Mouse (Mus musculus): ENCODE results near the gene Cfd. TPM values are rescaled to one million over a fixed set of nuclear protein-coding genes. Genes with fewer than 3 reads are reported as not detected.
A peak's percentile ranks its signal among the peaks of the same experiment; 100 is the strongest.

Cfd gene
- total RNA-seq, 1 experiment from 2014 or later = not detected

GRCm38 (mm10) chr10:79940749-79941148 lies 50.1 kb downstream of the Cfd start:
- ATAC-seq (replicated peaks; ENCODE audit: insufficient number of reproducible peaks, low FRiP score, low TSS enrichment, poor library complexity, severe bottlenecking) = peak; percentile 73

Other genes with a start within 250 kb of the Cfd start
- not detected in 3 replicates for gene Odf3l2, start 245.1 kb upstream of the Cfd start, total RNA-seq (2017)
- not detected in 3 replicates for gene Madcam1, start 226.3 kb upstream of the Cfd start, total RNA-seq (2017)
- 8.9 to 28.4 TPM (median 25.4 TPM) in 3 replicates for gene Tpgs1, start 221.5 kb upstream of the Cfd start, total RNA-seq (2017)
- gene Cdc34, start 208.7 kb upstream of the Cfd start, total RNA-seq (2017) = 76.0 to 109 TPM (median 89.7 TPM) in 3 replicates
- gene Gzmm, start 201.8 kb upstream of the Cfd start, total RNA-seq (2017) = 0.29 to 17.0 TPM (median 3.0 TPM) in 3 replicates
- 158 to 185 TPM (median 179 TPM) in 3 replicates for gene Bsg, start 186.4 kb upstream of the Cfd start, total RNA-seq (2017)
- gene Hcn2, start 174.2 kb upstream of the Cfd start, total RNA-seq (2017) = not detected in 3 replicates
- gene Polrmt, start 144.3 kb upstream of the Cfd start, total RNA-seq (2017) = 8.3 to 15.9 TPM (median 10.4 TPM) in 3 replicates
- gene Fgf22, start 135.8 kb upstream of the Cfd start, total RNA-seq (2017) = not detected in 3 replicates
- gene Rnf126, start 123.9 kb upstream of the Cfd start, total RNA-seq (2017) = 3.5 to 18.0 TPM (median 8.8 TPM) in 3 replicates
- gene Fstl3, start 113.6 kb upstream of the Cfd start, total RNA-seq (2017) = 1.3 to 3.3 TPM (median 2.0 TPM) in 3 replicates
- 0.21 to 2.1 TPM in 2 of 3 replicates, not detected in the other for gene Prss57, start 99.9 kb upstream of the Cfd start, total RNA-seq (2017)
- 21.3 to 30.9 TPM (median 27.0 TPM) in 3 replicates for gene Palm, start 97.3 kb upstream of the Cfd start, total RNA-seq (2017)
- not detected in 3 replicates for gene Misp, start 69.9 kb upstream of the Cfd start, total RNA-seq (2017)
- 55.7 to 124 TPM (median 78.8 TPM) in 3 replicates for gene Ptbp1, start 36.4 kb upstream of the Cfd start, total RNA-seq (2017)
- not detected in 3 replicates for gene Prtn3, start 16.4 kb upstream of the Cfd start, total RNA-seq (2017)
- 0.95 TPM in 1 of 3 replicates, not detected in the others for gene Plppr3, start 16.2 kb upstream of the Cfd start, total RNA-seq (2017)
- not detected in 3 replicates for gene Elane, start 4.6 kb upstream of the Cfd start, total RNA-seq (2017)
- gene Med16, start 18.1 kb downstream of the Cfd start, total RNA-seq (2017) = 13.3 to 16.8 TPM (median 13.3 TPM) in 3 replicates
- not detected in 3 replicates for gene Gm26602, start 20.0 kb downstream of the Cfd start, total RNA-seq (2017)
- 0.39 TPM in 1 of 3 replicates, not detected in the others for gene Kiss1r, start 26.1 kb downstream of the Cfd start, total RNA-seq (2017)
- 23.4 to 53.8 TPM (median 35.4 TPM) in 3 replicates for gene R3hdm4, start 30.4 kb downstream of the Cfd start, total RNA-seq (2017)
- gene Arid3a, start 36.2 kb downstream of the Cfd start, total RNA-seq (2017) = 35.3 to 38.9 TPM (median 36.8 TPM) in 3 replicates
- 7.8 to 14.2 TPM (median 8.8 TPM) in 3 replicates for gene Wdr18, start 69.3 kb downstream of the Cfd start, total RNA-seq (2017)
- gene Grin3b, start 79.9 kb downstream of the Cfd start, total RNA-seq (2017) = not detected in 3 replicates
- gene Tmem259, start 93.5 kb downstream of the Cfd start, total RNA-seq (2017) = 49.0 to 80.6 TPM (median 59.1 TPM) in 3 replicates
- 210 to 295 TPM (median 228 TPM) in 3 replicates for gene Cnn2, start 97.7 kb downstream of the Cfd start, total RNA-seq (2017)
- 33.6 to 53.0 TPM (median 45.9 TPM) in 3 replicates for gene Abca7, start 105.6 kb downstream of the Cfd start, total RNA-seq (2017)
- gene Arhgap45, start 125.8 kb downstream of the Cfd start, total RNA-seq (2017) = 356 to 478 TPM (median 365 TPM) in 3 replicates
- 83.4 to 130 TPM (median 95.9 TPM) in 3 replicates for gene Polr2e, start 148.9 kb downstream of the Cfd start, total RNA-seq (2017)
- gene Gpx4, start 156.3 kb downstream of the Cfd start, total RNA-seq (2017) = 250 to 253 TPM (median 251 TPM) in 3 replicates
- 50.6 to 75.0 TPM (median 51.9 TPM) in 3 replicates for gene Sbno2, start 214.7 kb downstream of the Cfd start, total RNA-seq (2017)
- gene Stk11, start 224.9 kb downstream of the Cfd start, total RNA-seq (2017) = 155 to 177 TPM (median 155 TPM) in 3 replicates
- 26.1 to 49.8 TPM (median 29.5 TPM) in 3 replicates for gene Atp5d, start 247.8 kb downstream of the Cfd start, total RNA-seq (2017)
- 0.29 to 5.8 TPM (median 4.1 TPM) in 3 replicates for gene Cbarp, start 250.0 kb downstream of the Cfd start, total RNA-seq (2017)

Measured in monocyte, adult 5-6 weeks (primary cell).